Mouse (Mus musculus) brain, embryonic 18.5 days (tissue): ENCODE results near the gene Gm11596.
"Not testable (repeated sequence)": the region's sequence is repeated elsewhere in the genome, so short reads cannot be mapped to it uniquely, and the experiment has no call there.

ENCODE experiments used
- DNase-seq: peaks from one replicate; pipeline ENCODE4 v3.0.0-alpha.2; 2012; ENCODE audit warnings: low read depth, low spot score

Gm11596 gene

DNA sequence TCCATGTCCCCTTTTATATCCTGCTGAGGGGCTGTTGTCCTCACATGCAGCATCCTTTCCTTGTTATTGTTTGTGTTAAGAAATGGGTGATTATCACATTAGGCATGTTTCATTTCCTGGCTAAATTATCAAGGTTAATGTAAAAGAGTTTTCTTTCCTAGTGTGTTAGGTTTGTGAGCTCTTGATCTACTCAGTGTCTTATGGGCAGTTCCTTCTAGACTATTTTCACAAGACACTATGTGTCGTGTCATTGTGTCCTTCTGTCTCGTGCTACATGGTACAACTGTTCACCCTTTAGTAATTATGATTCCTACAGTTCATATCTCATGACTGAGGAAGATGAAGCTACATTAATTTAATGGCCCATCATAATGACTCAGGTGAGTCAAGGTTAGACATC lies at the start of gene Gm11596:
Gm11596 (minus strand) TSS at position 101 of the 400 bp plus-strand sequence.
- DNase-seq = no peak

DNA sequence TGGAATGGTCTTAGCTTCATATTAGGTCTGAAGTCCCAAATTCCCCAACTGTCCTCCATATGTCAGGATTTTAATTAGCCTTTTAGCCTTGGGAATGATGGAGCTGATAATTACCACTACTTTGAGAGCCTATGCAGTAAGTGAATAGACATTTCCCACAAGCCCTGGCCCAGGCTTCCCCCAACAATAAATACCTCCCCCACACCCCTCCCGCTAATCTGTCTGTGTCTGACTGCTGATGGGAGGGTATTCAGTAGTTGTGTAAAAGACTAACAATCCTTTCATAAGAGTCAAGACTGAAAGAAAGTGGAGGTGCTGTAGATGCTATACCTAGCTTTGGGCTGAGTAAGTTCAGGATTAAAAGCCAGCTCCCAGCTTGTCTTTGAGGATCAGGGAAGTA lies 48.9 kb upstream of the Gm11596 start:
- no peak for DNase-seq

DNA sequence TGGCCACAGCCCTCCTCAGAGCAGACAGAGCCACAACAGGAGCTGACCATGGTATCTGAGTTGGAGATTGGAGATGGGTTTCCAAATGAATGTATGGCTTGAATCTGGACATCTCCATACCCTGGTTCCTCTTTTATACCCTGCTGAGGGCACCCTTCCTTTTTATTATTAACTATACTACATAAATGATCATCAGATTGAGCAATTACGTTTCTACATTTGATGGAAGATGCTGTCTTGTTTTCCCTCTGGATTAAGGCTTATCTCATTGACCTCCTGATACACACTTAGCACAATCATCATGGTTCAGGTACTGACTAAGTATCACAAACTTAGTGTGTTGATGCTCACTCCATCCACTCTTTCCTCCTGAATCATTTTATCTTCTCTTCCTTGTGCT lies 44.7 kb upstream of the Gm11596 start, which contains the start of gene 2300003K06Rik:
2300003K06Rik (minus strand) TSS at position 101 of the 400 bp plus-strand sequence.
- no peak for DNase-seq

DNA sequence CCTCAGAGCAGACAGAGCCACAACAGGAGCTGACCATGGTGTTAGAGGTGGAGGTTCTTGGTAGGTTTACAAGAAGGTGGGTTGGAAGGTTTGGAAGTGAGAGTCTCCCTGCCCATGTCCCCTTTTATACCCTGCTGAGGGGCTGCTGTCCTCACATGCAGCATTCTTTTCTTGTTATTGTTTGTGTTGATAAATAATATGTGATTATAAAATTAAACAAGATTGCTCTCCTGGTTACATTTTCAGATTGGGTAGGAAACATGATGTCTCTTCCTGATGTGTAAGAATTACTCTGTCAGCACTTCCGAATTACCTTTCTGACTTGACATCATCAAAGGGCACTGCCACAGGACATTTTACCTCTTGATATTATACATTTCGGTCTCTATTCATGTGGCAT lies 22.3 kb upstream of the Gm11596 start, which contains the start of gene Gm11564:
Gm11564 (minus strand) TSS at position 101 of the 400 bp plus-strand sequence.
- not testable (repeated sequence) for DNase-seq

DNA sequence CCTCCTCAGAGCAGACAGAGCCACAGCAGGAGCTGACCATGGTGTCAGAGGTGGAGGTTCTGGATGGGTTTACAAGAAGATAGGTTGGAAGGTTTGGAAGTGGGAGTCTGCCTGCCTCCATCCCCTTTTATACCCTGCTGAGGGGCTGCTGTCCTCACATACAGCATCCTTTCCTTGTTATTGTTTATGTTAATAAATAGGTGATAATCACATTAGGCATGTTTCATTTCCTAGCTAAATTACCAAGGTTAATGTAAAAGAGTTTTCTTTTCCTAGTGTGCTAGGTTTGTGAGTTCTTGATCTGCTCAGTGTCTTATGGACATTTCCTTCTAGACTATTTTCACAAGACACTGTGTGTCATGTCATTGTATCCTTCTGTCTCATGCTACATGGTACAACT lies 16.5 kb upstream of the Gm11596 start, which contains the start of gene Krtap4-13:
Krtap4-13 (minus strand) TSS at position 101 of the 400 bp plus-strand sequence.
- not testable (repeated sequence) for DNase-seq

DNA sequence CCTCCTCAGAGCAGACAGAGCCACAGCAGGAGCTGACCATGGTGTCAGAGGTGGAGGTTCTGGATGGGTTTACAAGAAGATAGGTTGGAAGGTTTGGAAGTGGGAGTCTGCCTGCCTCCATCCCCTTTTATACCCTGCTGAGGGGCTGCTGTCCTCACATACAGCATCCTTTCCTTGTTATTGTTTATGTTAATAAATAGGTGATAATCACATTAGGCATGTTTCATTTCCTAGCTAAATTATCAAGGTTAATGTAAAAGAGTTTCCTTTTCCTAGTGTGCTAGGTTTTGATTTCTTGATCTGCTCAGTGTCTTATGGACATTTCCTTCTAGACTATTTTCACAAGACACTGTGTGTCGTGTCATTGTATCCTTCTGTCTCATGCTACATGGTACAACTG lies 11.1 kb upstream of the Gm11596 start, which contains the start of gene Gm11554:
Gm11554 (minus strand) TSS at position 101 of the 400 bp plus-strand sequence.
- DNase-seq = not testable (repeated sequence)

DNA sequence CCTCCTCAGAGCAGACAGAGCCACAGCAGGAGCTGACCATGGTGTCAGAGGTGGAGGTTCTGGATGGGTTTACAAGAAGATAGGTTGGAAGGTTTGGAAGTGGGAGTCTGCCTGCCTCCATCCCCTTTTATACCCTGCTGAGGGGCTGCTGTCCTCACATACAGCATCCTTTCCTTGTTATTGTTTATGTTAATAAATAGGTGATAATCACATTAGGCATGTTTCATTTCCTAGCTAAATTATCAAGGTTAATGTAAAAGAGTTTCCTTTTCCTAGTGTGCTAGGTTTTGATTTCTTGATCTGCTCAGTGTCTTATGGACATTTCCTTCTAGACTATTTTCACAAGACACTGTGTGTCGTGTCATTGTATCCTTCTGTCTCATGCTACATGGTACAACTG lies 5.6 kb upstream of the Gm11596 start, which contains the start of gene Gm11569:
Gm11569 (minus strand) TSS at position 101 of the 400 bp plus-strand sequence.
- not testable (repeated sequence) for DNase-seq

DNA sequence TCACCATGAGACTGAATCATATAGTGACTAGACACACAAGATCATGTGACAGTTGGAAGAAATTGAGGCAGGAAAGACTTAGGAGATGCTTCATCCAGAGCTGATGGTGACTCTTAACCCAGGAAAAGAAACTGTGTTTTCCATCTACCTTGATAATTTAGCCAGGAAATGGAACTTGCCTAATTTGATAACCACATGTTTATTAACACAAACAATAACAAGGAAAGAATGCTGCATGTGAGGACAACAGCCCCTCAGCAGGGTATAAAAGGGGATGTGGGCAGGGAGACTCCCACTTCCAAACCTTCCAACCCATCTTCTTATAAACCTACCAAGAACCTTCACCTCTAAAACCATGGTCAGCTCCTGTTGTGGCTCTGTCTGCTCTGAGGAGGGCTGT lies 8.4 kb downstream of the Gm11596 start, which contains the start of gene Krtap4-9:
Krtap4-9 (plus strand) TSS at position 301 of the 400 bp plus-strand sequence.
- not testable (repeated sequence) for DNase-seq

DNA sequence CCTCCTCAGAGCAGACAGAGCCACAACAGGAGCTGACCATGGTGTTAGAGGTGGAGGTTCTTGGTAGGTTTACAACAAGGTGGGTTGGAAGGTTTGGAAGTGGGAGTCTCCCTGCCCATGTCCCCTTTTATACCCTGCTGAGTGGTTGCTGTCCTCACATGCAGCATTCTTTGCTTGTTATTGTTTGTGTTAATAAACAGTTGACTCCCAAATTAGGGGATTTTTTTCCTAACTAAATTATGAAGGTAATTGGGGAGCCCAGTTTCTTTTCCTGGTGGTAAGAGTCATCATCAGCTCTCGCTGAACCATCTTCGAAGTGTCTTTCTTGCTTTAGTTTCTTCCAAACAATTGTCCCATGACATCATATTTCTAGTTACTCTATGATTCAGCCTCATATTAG lies 12.7 kb downstream of the Gm11596 start, which contains the start of gene Krtap4-8:
Krtap4-8 (minus strand) TSS at position 101 of the 400 bp plus-strand sequence.
- no peak for DNase-seq

DNA sequence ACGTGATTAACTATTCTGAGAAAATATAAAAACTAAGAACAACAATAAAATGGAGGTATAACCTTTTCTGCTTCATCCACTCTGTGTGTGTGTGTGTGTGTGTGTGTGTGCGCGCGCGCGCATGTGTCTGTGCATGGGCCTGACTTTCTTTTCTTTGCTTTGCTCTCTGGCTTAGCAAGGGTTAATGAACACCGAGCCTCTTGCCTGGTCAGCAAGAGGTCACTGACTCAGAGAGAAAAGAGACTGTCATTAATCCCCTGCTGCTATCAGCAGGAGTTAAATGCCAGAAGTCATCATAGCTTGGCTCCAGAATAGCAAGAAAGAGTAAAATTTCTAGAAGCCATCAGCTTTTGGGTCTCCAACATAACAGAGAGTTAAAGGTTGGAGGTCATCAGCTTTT lies 14.9 kb downstream of the Gm11596 start:
- DNase-seq = no peak

DNA sequence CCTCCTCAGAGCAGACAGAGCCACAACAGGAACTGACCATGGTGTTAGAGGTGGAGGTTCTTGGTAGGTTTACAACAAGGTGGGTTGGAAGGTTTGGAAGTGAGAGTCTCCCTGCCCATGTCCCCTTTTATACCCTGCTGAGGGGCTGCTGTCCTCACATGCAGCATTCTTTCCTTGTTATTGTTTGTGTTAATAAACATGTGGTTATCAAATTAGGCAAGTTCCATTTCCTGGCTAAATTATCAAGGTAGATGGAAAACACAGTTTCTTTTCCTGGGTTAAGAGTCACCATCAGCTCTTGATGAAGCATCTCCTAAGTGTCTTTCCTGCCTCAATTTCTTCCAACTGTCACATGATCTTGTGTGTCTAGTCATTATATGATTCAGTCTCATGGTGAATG lies 20.5 kb downstream of the Gm11596 start, which contains the start of gene Gm11595:
Gm11595 (minus strand) TSS at position 101 of the 400 bp plus-strand sequence.
- DNase-seq = not testable (repeated sequence)

DNA sequence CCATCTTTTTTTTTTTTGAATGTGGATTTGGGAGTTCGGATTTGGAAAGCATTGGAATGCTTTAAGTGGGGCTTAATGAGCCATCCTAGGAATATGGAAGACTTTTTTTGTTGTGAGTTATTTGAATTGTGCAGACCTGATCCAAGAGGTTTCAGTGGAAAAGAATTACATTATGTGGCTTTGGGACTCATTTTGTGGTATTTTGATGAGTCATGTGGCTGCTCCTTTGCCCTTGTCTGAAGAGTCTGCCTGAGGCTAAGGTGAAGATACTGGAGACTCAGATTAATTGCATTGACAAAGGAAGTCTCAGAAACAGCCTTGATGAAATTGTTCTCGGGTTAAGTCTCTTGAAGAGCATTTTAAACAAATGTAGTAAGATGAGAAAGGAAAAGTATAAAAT lies 24.9 kb downstream of the Gm11596 start:
- no peak for DNase-seq

DNA sequence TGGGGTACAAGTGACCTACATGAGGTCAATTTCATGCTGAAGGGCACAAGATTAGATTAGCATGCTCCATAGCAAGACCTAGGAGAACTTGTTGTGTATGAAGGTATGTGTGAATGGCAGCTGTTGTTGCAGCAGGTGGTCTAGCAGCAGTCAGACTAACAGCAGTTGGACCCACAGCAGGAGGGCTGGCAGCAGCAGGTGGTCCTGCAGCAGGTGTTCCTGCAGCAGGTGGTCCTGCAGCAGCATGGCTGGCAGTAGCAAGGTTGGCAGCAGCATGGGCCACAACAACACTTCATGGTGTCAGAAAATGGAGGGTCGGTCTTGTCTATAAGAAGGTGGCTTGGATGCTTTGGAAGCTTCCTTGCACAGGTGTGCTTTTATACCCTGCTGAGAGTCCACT lies 34.4 kb downstream of the Gm11596 start:
- no peak for DNase-seq

DNA sequence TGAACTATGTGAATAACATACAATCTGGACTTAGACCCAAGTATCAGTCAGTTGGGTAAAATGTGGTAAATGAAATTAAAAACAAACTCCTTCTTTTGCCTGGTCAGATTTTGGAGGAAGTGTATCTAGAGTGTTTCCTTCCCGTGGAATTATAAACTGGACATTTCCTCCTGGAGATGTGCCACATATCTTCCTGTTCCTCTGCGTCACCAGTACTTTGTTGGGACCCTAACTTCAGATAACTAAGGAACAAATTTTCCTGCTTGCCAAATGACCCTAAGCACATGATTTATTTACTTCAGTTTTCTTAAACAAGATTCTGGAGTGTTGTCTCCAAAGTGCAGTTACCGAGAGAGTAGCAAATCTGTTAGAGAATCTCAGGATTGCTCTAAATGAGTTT lies 49.3 kb downstream of the Gm11596 start:
- DNase-seq = no peak
